Mouse (Mus musculus): ENCODE data around the gene Cfap97d1.

Cfap97d1 gene

DNA sequence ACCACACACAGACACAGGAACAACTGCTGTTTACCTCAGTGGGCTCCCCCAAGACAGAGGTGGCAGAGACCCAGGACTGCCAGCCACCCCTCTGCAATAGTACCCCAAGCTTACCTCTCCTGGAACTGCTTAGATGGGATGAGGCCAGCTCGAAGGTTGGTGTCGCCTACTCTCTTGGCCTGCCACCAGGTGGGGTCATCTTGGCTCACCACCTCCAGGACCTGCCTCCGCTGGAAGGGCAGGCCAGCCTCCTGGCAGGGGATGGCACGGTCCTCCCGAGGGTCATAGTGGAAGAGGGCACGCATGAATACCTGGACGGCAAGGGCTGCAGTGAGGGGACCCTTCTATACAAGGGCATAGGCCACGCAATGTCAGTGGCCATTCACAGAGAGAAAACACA, 29.1 kb downstream of the Cfap97d1 start:
- no peak for DNase-seq

DNA sequence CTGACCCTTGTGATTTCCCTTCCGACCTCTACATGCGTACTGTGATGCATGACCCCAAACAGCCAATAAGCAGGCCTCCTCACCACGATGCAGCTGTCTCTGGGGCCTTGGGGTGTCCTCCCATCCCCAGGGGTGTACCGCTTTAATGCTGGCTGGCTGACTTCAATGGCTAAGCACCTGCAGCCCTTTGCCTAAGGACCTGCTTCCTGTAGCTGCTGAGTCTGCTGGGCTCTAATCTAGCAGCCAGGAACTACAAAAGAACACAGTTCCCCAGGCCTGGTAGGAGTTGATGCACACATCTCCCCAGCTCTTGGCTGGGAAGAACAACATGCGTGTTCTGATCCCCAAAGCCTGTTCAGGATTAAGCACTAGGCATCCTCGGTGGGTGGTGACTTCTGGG, 31.4 kb downstream of the Cfap97d1 start:
- DNase-seq, result peak; percentile 16

DNA sequence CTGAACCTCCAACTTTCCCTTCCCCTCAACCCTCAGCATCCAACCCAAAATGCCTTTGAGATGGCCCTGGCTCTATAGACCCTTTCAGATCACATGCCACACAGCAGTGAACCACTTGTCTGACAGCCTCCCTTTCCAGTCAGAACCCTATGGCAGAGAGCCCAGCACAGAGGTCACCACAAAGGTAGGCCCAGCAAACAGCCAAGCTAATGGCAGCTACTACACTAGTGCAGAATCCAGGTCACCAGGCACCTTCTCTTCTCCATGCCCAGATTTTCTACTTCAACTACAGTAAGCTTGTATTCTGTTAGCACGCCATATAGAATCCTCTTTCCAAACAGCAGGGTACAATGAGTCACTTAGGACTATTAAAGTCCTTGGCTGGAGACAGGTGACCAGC, 32.1 kb downstream of the Cfap97d1 start:
- no peak for DNase-seq

DNA sequence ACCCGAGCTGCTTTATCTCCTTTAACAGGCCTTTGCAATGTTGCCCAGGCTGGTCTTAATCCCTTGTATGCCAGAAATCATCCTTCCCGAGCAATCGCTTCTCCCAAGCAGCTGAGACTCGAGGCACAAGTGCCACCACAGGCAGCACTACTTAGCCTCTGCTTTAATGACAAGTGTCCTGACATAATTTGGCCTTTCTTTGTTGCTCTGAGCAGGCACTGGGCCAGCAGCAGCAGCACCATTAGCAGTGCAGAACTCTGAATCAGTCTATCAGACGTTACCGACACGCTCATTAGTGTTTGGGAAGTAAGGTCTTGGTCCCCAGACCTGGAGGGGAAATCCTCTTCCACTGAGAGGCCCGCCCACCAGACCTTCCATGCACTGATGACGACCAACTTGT, 35.7 kb downstream of the Cfap97d1 start:
- DNase-seq, result no peak

DNA sequence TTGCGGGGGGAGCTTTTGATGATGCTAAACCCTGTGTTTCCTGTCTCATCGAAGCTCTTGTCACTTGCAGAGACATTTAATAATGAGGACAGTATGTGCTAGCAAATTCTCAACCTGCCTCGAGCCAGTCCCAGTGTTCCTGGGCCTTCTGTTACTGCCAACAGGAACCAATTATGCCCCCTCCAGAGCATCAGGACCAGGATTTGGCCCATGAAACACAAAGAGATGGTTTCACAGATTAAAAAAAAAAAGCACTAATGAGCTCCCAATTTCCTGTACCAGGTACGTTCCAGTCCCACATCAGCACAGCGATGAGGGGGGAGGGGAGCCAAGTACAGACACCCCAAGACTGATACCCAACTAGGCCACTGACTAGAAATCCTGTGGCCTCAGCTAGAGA, 37.1 kb downstream of the Cfap97d1 start:
- DNase-seq, result no peak

DNA sequence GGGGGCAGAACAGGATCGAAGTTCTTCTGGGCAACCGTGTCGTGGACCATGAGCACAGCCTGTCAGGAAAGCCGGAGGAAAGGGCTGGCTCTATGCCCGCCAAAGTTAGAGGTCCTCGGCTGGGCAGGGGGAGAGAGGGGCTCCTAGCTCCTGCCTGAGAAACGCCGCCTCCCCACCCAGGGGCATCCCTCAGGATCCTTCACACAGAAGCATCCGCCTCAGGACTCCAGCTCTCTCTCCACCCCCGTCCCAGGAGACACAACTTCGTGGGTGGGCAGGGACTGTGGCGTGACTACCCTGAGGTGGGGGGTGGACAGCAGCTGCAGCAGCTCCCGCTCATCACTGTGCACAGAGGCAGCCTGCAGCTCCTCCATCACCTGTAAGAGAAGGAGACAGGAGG, 39.3 kb downstream of the Cfap97d1 start:
- DNase-seq, result no peak

DNA sequence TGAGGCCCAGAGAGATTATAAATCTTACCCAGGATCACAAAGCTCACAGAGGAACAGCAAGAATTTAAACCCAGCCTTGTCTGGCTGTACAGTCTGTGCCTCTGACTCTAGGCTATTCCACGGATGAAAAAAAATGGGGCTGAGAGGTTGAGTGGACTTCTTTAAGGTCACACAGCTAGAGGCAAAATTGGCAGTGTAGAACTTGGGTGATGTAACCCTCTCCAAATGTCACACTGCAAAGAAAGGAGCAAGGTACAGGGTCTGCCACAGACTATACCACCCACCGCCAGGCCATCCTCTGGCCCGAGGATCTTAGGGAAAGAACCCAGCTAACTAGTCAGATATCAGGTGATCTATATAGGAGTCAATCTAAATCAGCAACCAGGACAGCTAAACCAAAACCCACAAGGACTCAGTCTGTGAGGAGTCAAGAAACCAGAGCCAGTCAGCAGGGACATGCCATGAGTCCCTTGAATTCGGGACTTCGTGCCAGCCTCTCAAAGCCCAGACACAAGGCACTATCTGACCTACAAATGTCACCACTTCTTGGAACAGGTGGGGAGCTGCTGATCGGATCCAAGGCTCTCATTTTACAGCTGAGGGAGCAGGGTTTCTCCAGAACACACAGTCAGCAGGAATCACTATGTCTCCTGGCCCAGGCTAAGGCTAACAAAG, 40.1 kb downstream of the Cfap97d1 start:
- no peak for DNase-seq

DNA sequence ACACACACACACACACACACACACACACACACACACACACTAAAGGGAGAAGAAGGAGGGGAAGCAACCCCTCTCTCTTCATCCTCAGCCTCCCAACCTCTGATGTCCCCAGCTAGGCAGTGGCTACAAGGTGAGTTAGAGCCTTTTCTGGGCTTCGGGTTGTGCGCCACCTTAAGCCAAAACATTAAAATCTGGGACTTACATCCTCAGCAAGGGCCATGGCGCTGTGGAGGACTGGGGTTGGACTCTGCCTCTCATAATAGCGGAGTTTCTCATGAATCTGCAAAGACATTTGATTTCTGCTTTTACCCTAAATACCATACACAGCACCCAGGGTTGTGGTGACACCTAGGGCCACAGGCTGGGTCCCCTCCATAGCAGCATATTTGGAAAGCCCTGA, 40.8 kb downstream of the Cfap97d1 start:
- DNase-seq, result no peak

DNA sequence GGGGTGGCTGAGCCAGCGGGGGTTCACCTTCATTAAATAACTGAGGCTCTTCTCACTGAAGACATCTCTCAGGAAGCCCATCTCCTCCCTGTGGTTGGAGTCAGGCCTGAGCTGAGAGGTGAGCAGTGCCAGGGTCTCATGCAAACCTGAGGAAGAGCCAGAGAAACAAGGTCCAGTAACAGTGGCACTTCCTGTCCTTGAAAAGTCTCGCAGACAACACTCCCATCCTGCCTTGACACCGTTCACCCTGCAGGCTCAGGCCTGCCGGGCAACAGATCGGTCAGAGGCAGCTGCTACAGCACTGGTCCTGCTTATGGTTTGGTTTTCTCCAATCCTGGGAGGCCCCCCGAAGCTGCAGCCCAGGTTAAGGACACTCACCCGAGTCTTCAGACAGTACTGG, 41.3 kb downstream of the Cfap97d1 start:
- DNase-seq, result no peak

DNA sequence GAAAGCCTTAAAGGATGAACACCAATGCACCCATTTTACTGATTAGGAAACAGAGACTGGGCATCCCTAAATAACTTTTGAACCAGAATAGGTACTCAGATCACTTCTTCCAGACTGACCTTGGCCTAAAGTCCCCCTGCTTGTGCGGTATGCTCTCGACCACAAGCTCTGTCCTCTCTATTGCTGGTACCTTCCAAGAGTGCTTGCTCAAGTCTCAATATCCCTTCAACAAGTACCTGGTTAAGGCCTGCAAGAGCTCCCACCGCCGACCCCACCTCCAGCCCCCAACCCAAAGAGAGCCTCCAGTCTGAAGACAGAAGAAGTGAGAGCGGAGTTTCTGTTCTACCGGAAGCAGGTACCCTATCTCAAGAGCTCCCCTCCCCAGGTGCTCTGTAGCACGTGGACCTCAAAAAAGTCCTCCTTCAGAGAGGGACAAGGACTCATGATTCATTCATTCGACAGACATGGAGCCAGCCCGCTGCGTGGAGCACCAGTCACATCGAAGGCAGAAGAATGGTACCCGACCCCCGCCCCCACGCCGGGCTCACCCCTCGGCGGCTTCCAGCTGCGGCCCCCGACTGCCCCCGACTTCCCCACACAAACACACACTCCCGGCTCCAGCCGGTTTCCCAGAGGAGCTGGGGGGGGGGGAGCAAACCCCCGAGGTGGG, 42.0 kb downstream of the Cfap97d1 start:
- peak; percentile 30 for DNase-seq

DNA sequence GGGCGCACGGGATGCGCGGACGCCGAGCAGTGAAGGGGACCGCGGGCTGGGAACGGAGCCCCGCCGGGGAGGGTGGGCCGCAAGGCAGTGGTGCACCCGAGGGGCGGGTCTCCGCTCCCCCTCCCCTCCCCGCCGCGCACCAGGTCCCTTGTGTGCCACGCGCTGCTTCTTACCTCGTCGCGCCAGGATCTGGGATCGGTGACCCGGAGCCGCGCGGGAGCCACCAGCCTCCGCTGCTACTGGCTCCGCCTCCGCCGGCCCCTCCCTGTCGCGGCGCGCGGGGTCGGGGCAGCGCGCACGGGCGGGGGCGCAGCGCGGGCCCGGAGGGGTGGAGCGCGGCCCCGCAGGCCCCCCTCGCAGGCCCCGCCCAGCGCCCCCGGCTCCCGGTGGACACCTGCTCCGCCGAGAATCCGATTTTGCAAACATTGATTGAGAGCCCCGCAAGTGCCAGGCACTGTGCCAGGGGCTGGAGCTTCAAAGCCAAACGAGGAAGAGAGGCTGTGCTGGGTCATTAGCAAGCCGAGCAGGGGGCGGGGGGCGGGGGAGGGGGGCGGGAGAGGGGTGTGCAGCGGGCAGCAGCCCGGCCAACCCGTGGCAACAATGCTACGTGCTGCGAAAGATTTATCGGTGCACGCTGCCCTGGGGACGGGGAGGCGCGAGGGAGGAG, 42.7 kb downstream of the Cfap97d1 start:
- peak; percentile 61 for DNase-seq

DNA sequence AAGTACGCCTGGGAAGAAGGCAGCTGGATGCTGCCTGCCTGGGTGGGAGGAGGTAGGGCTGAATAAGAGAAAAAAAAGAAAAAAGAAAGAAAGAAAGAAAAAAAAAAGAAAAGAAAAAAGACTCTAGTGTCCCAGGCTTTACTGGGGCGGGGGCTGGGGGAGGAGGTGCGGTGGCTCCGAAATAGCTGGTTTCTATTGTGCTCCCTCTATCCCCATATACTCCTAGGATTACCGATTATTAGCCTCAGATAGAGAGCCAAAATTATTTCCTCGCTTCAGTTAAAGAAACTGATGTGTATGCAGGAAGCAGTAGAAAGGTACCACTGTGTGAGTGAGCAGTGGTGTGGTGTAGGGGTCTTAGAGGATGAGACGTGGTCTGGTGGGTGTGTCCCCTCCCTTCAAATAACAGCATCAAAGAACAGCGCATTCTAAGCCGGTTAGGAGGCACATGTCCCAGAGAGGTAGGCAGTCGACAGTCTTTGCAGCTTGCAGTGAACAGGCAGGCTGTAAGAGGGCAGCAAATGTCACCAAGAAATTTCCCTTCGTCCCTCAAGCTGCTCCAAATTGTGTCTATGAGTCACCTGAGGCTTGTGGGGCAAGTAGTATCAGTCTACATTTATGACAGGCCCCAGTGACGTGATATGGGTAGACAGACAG, 43.4 kb downstream of the Cfap97d1 start:
- DNase-seq, result no peak

DNA sequence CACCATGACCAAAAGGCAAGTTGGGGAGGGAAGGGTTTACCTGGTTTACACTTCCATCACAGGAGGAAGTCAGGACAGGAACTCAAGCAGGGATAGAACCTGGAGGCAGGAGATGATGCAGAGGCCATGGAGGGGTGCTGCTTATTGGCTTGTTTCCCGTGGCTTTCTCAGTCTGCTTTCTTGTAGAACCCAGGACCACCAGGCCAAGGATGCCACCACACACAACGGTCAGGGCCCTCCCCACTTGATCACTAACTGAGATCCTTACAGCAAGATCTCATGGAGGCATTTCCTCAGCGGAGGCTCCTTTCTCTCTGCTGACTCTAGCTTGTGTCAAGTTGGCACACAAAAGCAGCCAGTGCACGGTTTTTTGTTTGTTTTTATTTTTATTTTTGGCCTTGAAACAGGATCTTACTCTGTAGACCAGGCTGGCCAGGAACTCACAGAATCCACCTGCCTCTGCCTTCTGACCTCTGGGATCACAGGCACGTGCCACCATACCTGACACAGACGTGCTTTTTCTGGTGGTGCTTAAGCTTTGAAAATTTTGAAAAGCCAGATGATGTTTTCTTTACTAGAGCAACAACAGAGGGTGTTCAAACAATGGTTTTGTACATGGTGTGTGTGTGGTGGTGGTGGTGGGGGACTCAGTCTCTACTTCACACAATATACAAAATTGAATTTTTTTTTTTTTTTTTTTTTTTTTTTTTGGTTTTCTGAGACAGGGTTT, 44.2 kb downstream of the Cfap97d1 start, which contains the start of gene Mpp3:
TSS of gene Mpp3 (minus strand) at position 375 of the 730 bp plus-strand sequence.
- no peak for DNase-seq

DNA sequence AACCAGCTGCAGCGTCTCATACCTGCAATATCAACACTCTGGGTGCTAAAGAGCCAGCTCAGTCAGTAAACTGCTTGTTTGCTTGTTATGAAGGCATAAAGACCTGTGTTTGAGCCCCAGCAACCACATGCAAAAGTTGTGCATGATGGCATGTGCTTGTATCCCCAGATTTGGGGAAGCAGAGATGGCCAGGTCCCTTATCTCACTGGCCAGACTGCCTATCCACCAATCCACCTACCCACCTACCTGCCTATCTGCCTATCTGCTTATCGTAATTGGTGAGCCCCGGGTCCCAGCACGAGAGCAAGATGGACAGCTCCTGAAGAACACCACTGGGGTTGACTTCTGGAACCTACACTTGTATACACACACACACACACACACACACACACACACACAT, 45.2 kb downstream of the Cfap97d1 start:
- DNase-seq, result no peak

DNA sequence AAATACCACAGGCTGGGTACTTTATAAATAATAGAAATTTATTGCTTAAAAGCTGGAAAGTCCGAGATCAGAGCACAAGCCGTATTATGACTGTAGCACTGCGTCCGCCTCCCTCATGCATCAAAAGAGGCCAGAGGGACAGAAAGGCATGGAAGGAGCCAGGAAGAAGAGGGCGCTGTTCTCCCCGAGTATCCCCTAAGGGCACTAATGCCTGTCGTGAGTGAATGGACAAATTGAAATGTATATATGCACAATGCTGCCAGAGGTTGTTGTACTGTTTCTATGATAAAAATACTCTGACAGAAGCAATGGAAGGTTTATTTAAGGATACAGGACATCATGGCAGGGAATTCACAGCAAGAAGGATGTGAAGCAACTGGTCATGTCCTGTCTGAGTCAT, 45.9 kb downstream of the Cfap97d1 start:
- no peak for DNase-seq

DNA sequence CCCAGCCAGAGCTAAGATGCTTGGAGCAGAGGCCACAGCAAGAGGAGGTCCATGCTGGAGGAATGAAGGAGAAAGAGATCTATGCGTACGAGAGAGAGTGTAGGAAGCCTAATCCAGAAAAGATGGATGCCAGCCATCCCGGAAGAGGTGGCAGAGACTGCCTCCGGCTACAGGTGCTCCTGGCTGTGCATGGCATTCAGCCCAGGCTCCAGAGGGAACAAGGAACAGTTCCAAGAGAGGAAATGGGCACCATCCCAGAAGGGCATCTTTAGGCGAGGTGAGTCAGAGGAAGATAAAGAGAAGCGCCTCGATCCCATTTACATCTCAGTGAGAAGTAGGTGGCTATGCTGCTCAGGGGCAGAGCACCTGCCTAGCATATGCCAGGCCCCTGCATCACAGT, 47.1 kb downstream of the Cfap97d1 start:
- DNase-seq, result no peak

DNA sequence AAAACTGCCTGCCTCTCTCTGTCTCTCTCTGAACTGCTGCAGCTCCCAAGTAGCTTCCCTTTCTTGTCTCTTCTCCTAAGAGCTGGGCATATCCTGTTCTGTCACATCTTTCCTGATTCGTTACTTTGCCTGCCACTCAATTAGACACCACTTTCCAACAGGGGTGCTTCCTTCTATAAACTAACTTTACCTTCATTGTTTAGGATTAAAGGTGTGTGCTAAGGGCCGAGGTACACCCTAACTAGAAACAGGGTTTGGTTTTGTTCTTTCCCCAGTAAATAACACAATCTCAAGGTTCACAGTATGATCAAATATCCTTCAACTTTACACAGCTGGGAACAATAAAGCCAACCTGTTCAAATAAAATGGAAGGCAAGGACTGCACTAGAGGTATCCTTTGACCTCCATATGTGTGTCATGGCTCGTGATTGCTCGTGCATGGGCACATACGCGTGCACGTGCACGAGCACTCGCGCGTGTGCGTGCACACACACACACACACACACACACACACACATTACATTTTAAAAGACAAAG, 49.0 kb downstream of the Cfap97d1 start:
- no peak for DNase-seq

DNA sequence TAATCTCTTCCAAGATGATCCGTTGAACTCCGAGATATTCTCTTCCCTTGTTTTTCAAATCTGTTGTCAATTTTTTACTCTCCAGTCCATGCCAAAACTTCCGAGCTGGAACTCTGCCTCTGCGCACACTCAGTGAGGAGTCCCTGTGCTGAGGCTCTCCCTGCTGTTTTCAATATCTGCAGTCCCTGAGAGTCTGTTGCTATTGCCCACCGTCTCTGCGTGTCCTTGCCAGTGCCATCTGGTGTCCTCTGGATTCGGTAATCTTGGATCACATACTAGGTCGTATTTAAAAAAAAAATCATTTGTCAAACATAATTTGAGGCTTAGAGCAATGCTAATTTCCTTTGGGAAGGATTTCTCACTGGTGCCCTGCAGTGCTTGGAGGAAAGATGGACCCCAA, 50.8 kb downstream of the Cfap97d1 start:
- no peak for DNase-seq

DNA sequence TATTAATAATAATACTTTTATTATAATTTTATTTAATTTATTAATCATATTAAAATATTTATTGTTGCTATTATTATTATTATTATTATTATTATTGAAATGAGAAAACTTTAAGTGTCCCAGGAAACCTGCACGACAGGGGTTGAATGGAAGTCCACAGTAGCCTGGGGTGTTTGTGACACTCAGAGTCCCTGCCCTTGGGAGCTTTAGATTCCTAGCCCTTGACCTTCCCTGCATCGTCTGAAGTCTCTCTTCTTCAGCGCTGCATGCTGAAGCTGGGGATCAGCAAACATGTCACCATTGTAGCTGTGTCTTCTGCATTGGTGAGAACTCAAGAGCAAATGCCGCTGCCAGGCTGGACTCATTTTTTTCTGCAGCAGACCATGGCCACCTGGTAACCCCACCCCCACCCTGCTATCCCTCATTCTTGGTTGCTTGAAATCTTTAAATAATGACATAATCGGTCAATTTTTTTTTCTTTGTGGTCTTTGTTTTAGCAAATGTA, 51.4 kb downstream of the Cfap97d1 start:
- DNase-seq, result no peak

DNA sequence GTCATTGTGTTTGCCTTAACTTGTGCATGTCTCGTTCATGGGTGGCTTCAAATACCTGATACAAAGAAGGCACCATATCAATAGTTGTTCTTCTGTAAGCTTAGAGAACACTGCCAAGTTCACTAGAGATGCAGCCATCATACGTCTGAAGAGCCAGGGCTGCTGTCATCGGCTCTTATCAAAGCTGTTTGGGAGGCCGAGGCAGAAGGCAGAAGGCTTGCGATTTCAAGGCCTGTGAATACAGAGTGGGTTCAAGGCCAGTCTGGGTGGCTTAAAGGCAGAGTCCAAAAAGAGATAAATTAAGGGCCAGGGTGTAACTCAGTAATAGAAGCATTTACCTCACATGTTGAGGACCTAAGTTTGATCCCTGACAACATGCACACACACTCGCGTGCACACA, 52.3 kb downstream of the Cfap97d1 start:
- no peak for DNase-seq

DNA sequence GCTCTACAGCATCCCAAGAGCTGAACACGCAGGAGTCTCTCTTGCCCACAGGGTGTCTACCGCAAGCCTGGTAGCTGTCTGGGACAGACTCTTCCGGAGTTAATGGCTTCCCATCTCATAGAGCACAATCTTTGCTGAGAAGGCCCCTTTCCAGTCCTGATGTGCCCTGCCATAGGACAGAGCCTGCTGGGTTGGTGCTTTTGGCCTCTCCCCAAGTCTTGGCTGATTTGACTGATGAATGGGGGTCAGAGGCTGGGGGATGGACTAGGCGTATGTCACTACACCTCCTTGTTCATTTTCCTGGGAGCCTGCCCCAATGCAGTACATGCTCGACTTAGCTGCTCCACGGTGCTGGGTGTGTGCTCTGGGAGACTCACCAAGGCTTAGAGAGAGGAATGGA, 53.7 kb downstream of the Cfap97d1 start:
- DNase-seq, result no peak

DNA sequence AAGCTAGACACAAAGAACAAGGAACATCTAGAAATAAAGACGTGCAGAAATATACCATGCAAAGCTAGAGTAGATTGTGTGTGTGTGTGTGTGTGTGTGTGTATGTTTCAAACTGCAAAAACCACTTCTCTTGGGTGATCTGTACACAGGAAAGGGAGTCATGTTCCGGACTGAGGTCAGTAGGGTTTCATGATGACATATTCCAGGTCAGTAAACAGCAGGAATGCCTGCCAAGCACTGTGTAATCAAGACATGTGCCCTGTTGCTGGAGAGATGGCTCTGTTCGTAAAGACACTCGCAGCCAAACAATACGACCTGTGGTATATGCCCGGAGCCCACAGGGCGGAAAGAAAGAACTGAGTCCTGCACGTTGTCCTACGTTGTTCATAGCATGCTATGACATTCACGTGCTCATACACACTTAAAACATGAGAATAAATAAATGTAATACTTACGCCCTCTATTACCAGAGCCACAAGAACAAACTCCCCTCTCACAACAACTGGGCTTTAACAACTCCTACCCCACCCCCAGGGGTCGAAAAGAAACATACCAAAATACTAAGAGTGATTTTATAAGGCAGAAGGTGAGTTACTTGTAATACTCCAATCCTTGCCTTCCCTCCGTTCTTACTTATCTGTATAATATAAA, 55.5 kb downstream of the Cfap97d1 start:
- DNase-seq, result no peak
